Mouse (Mus musculus): Measurements from ENCODE around the gene Pgp.

Pgp gene

DNA sequence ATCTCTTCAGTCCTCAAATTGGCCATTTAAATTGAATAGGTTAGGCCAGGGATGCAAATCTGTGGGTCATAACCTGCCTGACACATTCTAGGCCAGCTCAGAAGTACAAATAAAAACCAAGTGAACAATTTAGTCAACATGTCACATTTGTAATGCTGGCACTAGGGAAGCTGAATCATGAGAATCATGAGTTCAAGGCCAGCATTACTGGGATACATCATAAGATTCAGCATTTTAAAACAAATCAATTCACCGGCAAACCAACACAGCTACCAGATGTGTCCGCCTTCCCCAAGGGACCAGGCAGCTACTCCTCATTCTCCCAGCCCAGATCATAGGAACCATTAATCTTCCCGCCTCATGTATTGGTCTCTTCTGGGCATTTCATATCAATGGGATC, 13.3 kb downstream of the Pgp start:
- WGBS: 95% methylated on average over 3 of the region's 3 CpGs

DNA sequence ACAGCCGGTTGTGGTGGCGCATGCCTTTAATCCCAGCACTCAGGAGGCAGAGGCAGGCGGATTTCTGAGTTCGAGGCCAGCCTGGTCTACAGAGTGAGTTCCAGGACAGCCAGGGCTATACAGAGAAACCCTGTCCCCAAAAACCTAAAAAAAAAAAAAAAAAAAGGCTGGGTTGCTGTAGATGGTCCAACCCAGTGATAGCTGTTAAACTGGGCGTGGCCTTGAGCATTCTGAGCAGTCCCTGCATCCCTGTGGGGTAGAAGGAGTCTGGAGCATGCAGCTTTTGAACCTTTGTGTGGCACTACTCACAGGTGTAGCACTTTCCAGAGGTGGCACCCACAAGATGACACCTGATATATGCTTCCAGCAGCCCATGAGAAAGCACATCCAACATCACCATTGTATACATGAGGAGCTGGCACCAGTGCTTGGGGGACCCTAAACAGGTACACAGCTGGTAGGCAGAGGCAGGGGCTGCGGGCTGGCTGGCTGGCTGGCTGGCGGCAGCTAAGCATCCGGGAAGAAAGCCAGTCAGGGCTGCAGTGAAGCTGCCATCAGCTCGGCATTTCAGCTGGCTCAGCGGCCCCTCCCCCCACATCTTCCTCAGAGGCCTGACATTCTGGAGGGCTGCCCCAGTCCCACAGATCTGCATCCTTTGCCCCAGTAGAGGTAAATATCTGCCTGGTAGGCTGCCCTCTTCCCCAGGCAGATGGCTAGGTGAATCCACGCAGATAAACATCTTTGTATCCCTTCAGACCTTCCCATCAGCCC, 15.1 kb downstream of the Pgp start:
- WGBS: 47% methylated on average over 11 of the region's 11 CpGs

DNA sequence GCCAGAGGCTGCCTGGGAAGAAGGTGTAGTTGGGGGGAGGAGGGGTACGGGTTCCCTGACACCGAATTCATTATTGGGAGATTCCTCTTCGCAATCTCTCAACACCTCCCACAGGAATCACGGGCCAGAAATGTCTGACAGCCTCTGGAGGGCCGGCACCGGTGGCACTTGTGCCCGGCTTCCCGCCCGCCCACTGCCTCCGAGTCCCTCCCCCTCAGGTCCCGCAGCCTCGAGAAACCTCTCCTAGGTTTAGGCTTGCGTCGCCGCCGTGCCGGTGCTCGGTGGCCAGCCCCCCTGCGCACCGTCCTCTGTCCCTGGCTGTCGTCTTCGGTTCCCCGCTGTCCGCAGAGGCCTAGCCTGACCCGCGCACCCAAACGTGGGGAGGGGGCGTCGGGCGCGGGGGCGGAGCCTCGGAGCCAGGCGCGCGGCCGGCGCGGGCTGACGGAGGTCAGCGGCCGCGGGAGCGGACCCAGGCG, 18.0 kb downstream of the Pgp start, which contains the start of gene Caskin1:
Caskin1 (plus strand) TSS at position 416 of the 476 bp plus-strand sequence.
- 1% methylated on average over 45 of the region's 45 CpGs for WGBS

DNA sequence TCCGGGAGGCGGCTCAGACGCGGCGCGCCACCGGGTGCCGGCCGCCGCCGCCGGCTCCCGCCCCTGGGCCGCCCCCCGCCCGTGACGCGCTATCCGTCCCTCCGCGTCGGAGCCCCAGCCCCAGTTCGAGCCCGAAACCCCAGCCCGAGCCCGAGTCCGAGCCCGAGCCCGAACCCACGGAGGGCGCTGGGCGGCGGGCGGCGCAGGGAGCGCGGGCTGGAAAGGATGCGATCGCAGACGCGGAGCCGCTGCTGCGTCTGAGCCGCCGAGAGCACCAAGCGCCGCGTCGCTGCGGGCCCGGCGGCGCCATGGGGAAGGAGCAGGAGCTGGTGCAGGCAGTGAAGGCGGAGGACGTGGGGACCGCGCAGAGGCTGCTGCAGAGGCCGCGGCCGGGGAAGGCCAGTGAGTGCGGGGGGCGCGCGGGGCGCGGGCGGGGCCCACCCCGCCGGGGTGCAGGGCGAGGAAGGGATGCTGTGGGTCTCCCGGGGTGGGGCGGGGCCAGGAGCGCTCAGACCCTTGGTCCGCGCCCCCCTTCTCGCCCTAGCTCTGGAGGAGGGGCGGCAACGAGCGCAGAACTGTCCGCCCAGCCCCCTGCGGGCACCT, 18.6 kb downstream of the Pgp start:
- WGBS: under 1% methylated on average over 70 of the region's 81 CpGs

DNA sequence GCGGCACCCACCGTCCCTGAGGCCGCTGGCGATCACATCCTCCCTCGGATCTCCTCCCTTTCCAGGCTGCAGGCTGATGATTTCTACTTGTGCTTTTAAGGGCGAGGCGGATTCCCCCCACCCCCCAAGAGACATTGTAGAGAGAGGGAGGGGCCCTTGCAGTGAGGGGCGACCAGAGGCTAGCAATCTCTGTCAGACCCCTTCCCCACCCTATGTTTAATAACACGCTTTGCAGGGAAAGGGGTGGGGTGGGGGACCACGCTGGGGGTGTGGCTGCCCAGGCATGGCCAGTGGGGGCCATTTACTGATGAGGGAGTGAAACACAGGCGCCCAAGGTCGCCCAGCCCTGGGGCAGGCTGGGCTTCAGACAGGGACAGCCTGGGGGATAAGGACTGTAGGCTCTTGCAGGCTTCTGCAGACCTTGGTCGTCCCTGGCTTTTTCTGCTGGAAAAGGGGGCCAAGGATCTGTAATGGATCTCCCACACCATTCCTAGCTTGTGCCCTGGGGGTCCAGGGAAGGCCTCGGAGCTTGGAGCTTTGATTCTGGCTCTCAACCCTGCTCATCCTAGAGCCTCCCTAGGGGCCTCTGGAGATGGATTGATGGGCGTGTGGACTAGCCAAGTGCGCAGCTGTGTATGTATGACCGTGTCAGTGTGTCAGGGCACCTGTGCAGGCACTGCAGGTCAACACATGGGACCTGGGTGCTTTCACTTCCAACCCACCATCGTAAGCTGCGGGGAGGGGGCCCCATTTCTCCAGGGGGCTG, 19.3 kb downstream of the Pgp start:
- 21% methylated on average over 19 of the region's 19 CpGs for WGBS

DNA sequence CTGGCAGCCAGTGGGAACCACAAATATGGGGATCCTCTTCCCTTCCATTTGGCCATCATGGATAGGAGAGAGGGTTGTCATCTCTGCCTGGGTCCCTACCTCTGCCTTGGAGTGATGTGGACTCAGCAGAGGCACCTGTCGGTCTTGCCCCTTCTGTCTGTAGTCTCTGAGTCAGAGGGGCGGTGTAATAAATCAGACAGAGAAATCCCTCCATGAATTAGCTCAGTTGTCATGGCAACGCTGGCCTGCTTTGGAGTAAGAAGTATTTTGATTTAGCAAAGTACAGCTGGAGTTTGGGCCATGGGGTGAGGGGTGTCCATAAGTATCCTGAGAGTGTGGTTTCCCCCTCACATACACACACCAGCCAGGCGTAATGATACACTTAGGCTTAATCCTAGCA, 20.2 kb downstream of the Pgp start:
- WGBS: 51% methylated on average over 4 of the region's 4 CpGs

DNA sequence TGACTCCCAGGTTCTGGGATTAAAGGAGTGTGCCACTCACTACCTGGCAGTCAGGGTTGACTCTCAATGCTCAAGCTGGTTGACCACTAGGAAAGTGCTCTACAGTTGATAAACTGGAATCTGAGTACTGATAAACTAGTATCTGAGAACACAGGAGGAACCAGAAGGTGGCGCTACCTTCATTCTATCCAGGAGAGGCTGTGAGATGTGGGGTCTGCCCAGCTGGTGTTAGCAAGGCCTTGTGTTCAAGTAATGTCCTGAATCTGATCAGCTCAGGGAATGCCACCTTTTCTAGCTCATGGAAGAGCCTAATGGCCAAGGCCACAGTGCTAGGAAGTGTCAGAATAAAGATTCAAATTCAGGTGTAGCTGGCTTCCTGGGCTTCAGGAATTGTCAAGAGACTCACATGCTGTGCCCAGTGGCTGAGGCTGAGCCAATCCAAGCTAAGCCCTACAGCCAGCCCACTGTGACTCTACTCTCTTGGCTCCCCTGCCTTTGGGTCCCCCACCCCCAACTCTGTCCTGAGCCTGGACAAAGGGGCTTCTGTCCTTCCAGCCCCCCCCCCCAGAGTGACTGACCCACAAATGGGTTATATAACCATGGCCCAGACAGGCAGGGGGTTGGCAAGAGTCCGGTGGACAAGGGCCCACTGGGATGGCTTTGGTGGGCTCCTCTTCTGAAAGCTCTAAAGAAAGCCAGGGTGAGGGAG, 24.6 kb downstream of the Pgp start:
- WGBS: 18% methylated on average over 2 of the region's 2 CpGs

DNA sequence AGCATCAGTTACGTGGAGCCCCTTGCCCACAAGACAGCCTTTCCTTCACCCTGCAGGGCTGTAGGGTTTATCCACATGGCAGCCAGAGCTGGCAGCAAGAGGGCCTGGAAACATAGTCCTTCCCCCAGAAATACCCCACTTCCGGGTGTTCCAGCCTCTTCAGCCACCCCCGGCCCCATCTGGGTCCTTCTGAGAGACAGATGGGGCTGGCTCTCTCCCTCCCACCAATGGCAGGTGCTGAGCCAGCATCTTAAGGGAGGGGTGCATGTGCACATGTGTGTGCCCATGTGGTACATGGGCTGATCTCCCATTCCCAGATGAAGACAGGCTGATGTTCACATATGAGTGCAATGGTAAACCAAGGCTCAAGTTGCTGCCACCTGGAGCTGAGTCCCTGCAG, 25.3 kb downstream of the Pgp start:
- 25% methylated on average over 3 of the region's 3 CpGs for WGBS

DNA sequence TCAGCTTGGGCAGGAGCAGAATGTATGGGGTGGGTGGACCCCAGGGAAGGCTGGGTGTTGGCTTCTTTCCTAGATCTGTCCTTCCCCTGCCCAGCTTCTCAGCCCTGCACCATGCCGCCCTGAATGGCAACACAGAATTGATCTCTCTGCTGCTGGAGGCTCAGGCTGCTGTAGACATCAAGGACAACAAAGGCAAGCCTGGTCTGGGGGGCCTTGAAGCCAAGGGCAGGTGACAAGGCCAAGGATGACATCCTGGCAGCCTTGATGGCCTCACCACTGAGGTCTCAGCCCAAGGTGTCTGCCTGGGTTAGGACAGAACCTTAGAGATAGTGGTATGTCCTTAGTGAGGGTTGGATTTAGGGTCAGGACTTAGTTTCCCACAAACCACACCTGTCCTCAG, 25.8 kb downstream of the Pgp start:
- 32% methylated on average over 1 of the region's 1 CpGs for WGBS

DNA sequence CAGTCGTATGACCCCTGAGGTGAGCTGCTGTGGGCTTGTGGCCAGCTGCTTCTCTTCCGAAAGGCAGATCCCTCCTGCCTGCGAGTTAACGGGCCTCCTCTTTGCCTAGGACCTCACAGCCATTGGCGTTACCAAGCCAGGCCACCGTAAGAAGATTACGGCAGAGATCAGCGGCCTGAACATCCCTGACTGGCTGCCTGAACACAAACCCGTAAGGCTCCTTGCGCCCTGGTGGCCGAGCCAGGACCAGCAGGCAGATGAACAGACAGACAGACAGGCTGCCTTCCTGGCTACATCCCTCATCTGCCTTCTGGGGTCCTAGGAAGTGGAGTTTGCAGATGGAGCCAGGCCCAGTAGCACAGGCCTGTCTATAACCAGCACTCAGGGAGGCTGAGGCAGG, 32.0 kb downstream of the Pgp start:
- 52% methylated on average over 11 of the region's 11 CpGs for WGBS

DNA sequence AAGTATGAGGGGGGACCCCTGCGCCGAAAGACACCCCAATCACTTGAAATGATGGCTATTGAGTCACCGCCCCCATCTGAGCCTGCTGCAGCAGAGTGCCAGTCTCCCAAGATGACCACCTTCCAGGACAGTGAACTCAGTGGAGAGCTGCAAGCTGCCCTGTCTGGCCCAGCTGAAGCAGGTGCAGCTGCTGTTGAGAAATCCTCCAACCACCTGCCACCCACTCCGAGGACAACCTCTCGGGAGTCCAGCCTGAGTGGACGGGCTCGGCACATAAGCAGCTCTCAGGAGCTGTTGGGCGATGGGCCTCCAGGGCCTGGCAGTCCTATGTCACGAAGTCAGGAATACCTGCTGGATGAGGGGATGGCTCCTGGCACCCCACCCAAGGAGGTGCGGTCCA, 33.9 kb downstream of the Pgp start:
- WGBS: 77% methylated on average over 10 of the region's 10 CpGs

DNA sequence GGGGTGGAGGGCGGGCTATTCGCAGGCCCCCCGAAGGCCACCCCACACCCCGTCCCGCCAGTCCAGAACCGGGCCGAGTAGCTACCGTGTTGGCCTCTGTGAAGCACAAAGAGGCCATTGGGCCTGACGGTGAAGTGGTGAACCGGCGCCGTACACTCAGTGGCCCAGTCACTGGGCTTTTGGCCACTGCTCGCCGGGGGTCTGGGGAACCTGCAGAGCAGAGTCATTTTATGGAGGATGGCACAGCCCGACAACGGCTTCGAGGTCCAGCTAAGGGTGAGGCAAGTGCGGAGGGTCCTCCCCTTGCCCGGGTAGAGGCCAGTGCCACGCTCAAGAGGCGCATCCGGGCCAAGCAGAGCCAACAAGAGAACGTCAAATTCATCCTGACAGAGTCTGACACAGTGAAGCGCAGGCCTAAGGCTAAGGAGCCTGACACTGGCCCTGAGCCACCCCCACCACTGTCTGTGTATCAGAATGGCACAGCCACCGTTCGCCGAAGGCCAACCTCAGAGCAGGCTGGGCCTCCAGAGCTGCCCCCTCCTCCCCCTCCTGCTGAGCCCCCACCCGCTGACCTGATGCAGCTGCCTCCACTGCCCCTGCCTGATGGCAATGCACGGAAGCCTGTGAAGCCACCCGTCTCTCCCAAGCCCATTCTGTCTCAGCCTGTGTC, 35.2 kb downstream of the Pgp start:
- WGBS: 79% methylated on average over 30 of the region's 30 CpGs

DNA sequence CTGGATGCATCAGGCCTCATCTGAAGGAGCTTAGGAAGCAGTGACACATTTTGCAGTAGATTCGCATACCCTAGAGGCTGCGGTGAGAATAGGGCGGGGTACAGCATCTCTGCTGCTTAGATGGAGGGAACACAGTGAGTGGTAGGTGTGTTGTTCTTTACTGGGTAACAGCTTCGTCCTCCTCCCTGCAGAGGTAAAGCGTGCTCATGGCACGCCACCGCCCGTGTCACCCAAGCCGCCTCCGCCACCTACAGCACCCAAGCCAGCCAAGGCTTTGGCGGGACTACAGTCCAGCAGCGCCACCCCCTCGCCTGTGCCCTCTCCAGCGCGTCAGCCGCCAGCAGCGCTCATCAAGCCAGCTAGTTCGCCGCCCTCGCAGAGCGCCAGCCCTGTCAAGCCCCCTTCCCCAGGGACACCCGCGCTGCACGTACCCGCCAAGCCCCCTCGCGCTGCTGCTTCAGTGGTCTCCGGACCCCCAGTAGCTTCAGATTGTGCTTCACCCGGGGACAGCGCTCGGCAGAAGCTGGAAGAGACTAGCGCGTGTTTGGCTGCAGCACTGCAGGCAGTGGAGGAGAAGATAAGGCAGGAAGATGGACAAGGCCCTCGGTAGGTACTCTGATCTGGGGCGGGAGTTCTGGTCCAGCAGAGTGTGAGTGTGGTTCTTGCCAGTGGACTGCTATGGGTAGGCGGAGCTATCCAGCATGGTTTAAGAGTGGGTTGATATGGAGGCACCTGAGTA, 36.3 kb downstream of the Pgp start:
- 23% methylated on average over 36 of the region's 36 CpGs for WGBS

DNA sequence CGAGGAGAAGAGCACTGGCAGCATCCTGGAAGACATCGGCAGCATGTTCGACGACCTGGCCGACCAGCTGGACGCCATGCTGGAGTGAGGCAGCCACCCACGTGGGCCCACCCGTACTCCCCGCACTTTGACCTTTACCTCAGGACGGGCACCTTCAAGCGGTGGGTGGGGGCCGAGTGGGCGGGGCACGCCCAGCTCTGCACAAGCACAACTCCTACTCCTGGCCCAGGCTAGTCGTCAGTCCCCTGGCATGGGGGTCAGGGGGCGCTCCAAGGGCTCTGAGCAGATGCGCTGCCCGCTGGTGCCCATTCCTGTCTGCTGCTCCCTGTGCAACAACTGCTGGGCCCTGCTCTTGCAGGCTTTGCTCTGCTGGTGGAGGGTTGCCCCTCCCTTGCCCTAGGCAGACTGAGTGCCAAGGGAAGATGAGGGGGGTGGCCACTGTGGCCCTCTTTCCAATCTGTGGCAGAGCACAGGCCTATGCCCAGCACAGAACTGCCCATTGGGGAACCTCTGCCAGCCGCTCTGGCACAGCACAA, 37.0 kb downstream of the Pgp start:
- WGBS: 45% methylated on average over 19 of the region's 19 CpGs

DNA sequence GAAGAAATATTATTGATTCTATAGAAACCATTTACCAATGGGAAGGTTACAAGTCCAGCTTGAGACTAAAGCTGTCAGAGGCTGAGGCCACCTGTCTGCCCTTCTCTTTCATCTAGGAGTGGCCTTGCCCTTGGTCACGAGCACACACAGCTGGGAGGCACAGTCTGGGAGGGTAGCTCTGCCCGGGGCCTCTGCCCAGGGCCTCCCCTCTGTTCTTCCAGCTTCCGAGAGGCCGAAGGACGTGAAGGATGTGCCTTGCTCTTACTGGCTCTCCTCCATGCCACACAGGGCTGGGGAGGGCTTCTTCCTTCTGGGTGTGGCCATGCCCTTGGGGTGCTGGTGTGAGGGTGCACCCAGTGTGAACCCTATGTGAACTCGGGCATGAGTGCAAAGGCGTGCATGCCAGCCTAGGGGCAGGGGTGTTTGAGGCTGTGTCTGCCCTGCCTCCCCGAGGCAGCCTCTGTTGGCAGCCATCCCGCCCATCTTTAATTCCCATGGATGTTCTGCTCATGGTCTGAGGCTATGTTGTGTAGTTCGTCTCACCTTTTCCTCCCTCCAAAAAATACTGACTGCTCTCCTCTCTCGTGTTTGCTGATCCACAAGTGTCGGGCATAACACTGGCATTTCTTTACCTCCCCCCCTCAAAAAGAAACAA, 37.7 kb downstream of the Pgp start:
- 54% methylated on average over 12 of the region's 12 CpGs for WGBS

DNA sequence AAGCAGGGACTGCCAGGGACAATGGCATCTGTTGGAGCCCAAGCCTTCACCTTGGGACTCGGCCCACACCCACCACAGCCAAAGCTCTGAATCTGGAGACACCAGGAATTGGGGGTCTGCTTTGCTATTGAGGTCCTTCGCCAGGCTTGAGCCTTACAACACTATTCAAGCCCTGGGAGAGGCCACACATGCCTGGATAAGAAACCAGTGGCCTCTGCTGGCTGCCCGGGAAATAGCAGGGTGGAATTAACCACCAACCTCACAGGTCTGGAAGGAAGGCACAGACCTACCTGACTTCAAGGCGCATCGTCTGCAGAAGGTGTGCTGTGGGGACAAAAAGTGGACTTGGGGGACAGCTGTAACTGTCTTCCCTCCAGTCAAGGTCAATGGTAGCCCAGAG, 43.4 kb downstream of the Pgp start:
- 37% methylated on average over 5 of the region's 5 CpGs for WGBS

DNA sequence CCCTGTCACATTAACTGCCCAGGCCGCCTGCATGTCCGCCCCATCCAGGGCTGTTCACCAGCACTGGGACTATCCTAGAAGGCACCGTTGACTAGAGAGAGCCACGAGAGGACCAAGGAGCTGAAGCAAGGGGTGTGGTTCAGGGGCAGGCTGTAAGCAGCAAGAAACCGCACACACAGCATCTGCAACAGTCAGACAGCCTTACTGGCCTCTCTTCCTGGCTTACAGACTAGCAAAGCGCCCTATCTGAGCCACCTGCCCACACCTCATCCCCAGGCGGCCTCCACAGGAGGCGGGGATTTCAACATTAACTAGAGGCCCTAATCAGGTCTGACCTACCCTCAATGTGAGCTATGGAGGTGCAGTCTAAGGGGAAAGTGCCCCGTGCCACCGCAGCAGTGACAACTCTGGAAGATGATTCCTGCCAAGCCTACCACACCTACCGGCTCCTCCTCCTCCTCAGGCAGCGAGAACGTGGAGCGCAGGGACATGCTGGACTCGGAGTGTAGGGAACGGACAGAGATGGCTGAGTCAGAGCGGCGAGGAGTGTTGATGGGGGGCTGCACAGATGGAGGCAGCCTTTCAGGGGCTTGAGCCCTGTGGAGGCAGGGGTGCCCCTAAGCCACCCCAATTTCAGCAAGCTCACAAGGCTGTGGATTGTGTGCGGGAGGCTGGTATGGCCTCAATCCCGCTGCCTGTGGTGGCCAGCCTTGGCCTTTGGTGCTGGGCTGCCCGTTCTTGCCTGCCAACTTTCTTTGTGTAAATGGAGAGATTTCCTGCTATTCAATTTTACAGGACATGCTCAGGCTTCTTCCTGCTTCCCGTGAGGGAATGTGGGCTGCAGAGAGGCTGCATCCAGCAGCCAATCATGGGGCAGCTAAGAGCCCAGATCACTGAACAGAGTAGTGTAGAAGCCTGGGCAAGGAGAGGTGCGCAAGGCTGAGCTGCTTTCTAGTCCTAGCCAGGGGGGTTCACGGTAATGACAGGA, 44.4 kb downstream of the Pgp start:
- WGBS: 63% methylated on average over 24 of the region's 24 CpGs

DNA sequence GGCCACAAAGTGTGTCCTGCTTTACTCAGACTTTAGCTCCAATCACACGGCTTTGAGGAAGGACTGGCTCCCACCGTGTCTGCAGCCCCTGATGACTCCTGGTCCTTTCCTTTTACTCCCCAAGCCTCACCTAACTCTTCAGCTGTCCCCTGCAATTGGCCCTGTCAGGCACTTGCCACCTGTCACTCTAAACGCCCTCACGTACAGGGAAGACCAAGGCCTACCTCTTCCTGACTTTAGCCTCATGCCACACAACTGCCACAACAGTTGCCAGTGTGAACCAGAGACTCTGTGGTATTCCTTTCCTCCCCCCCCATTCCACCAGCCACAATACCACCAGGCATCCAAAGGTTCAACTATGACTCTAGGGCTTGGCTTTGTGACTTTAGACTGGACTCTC, 50.3 kb downstream of the Pgp start:
- WGBS: 87% methylated on average over 4 of the region's 4 CpGs
